Mouse (Mus musculus): ENCODE measurements at regions not wholly inside any gene's neighbourhood (a gene's known extent, or its start where the extent isn't known, plus 50 kb on each side); places are given as distances from the start of the nearest gene placed in this dataset.

DNA sequence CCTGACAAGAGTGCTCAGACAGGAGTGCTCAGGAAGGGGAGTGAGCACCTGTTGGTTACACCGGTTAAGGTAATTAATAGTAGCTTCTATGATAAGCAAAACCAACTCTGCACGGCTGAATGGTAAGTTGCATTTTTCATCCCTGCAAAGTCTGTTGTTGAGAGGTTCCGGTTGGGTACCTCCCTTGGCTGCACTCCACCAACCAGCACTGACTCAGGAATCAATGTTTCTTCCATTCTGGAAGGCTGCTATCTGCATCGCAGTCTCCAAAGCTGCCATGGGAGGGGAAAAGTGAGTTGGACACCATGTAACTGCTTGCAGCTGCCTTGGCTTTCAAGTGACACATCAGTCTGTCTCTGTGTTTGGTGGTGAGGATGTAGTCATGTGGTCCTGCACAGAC, 93.0 kb upstream of the Cacna2d3 start:
- H3K4me1 ChIP-seq (ENCODE audit: control insufficient read depth, insufficient read depth, low read length): no peaks in the 10 kb centered on the region
- no peak overlapping the region for H3K4me2 ChIP-seq (replicated peaks; ENCODE audit: low read depth, low read length)
- no peaks in the 10 kb centered on the region for H3K27me3 ChIP-seq (ENCODE audit: control insufficient read depth, insufficient read depth, low read length)
- H3K9ac ChIP-seq (replicated peaks; ENCODE audit: low read depth, low read length): no peak overlapping the region
- H3K27ac ChIP-seq (ENCODE audit: low read length): no peak overlapping the region
- H3K36me3 ChIP-seq (ENCODE audit: control insufficient read depth, insufficient read depth, low read length): no peaks in the 10 kb centered on the region
- H3K4me3 ChIP-seq (ENCODE audit: low read depth, low read length): no peak overlapping the region
- H3K9me3 ChIP-seq (ENCODE audit: control insufficient read depth, low read depth, low read length): no peaks in the 10 kb centered on the region
- ATAC-seq (ENCODE audit: insufficient number of reproducible peaks, insufficient read depth, low FRiP score, low read depth): no peak
- WGBS: 57% methylated on average over 4 of the region's 4 CpGs

GRCm38 (mm10) chr14:29817548-29817947, 95.9 kb upstream of the Cacna2d3 start:
- H3K27me3 ChIP-seq (ENCODE audit: control insufficient read depth, insufficient read depth, low read length): no peaks in the 10 kb centered on the region
- ATAC-seq (ENCODE audit: insufficient number of reproducible peaks, insufficient read depth, low FRiP score, low read depth): no peak
- no peak overlapping the region for H3K4me3 ChIP-seq (ENCODE audit: low read depth, low read length)
- H3K4me2 ChIP-seq (replicated peaks; ENCODE audit: low read depth, low read length): no peak overlapping the region
- H3K4me1 ChIP-seq (ENCODE audit: control insufficient read depth, insufficient read depth, low read length): no peaks in the 10 kb centered on the region
- H3K9ac ChIP-seq (replicated peaks; ENCODE audit: low read depth, low read length): no peak overlapping the region
- 70% methylated on average over 4 of the region's 4 CpGs for WGBS
- no peaks in the 10 kb centered on the region for H3K9me3 ChIP-seq (ENCODE audit: control insufficient read depth, low read depth, low read length)
- no peak overlapping the region for H3K27ac ChIP-seq (ENCODE audit: low read length)
- no peaks in the 10 kb centered on the region for H3K36me3 ChIP-seq (ENCODE audit: control insufficient read depth, insufficient read depth, low read length)

- no peak for ATAC-seq (ENCODE audit: insufficient number of reproducible peaks, insufficient read depth, low FRiP score, low read depth)
- Histone ChIP-seq H3K27ac (ENCODE audit: low read length) (no peak overlapping the region), H3K36me3 (ENCODE audit: control insufficient read depth, insufficient read depth, low read length) (no peaks in the 10 kb centered on the region), H3K4me1 (ENCODE audit: control insufficient read depth, insufficient read depth, low read length) (no peaks in the 10 kb centered on the region), H3K4me3 (ENCODE audit: low read depth, low read length) (no peak overlapping the region), H3K4me2 (replicated peaks; ENCODE audit: low read depth, low read length) (no peak overlapping the region), H3K27me3 (ENCODE audit: control insufficient read depth, insufficient read depth, low read length) (no peaks in the 10 kb centered on the region), H3K9me3 (ENCODE audit: control insufficient read depth, low read depth, low read length) (no peaks in the 10 kb centered on the region), H3K9ac (replicated peaks; ENCODE audit: low read depth, low read length) (no peak overlapping the region)
- WGBS: 91% methylated on average over 7 of the region's 7 CpGs
Observed at GRCm38 (mm10) chr14:29818251-29818650, 96.6 kb upstream of the Cacna2d3 start.

- H3K9ac ChIP-seq (replicated peaks; ENCODE audit: low read depth, low read length): no peak overlapping the region
- H3K9me3 ChIP-seq (ENCODE audit: control insufficient read depth, low read depth, low read length): no peaks in the 10 kb centered on the region
- H3K4me2 ChIP-seq (replicated peaks; ENCODE audit: low read depth, low read length): no peak overlapping the region
- 85% methylated on average over 2 of the region's 2 CpGs for WGBS
- H3K36me3 ChIP-seq (ENCODE audit: control insufficient read depth, insufficient read depth, low read length): no peaks in the 10 kb centered on the region
- H3K27ac ChIP-seq (ENCODE audit: low read length): no peak overlapping the region
- H3K4me1 ChIP-seq (ENCODE audit: control insufficient read depth, insufficient read depth, low read length): no peaks in the 10 kb centered on the region
- ATAC-seq (ENCODE audit: insufficient number of reproducible peaks, insufficient read depth, low FRiP score, low read depth): no peak
- no peak overlapping the region for H3K4me3 ChIP-seq (ENCODE audit: low read depth, low read length)
- no peaks in the 10 kb centered on the region for H3K27me3 ChIP-seq (ENCODE audit: control insufficient read depth, insufficient read depth, low read length)
Observed at GRCm38 (mm10) chr14:29818751-29819150, 97.1 kb upstream of the Cacna2d3 start.

GRCm38 (mm10) chr14:29837063-29837462, 115.4 kb upstream of the Cacna2d3 start:
- Histone ChIP-seq H3K9ac (replicated peaks; ENCODE audit: low read depth, low read length) (no peak overlapping the region), H3K9me3 (ENCODE audit: control insufficient read depth, low read depth, low read length) (no peaks in the 10 kb centered on the region), H3K4me3 (ENCODE audit: low read depth, low read length) (no peak overlapping the region), H3K36me3 (ENCODE audit: control insufficient read depth, insufficient read depth, low read length) (no peaks in the 10 kb centered on the region), H3K4me2 (replicated peaks; ENCODE audit: low read depth, low read length) (no peak overlapping the region), H3K4me1 (ENCODE audit: control insufficient read depth, insufficient read depth, low read length) (no peaks in the 10 kb centered on the region), H3K27me3 (ENCODE audit: control insufficient read depth, insufficient read depth, low read length) (no peaks in the 10 kb centered on the region), H3K27ac (ENCODE audit: low read length) (no peak overlapping the region)
- no peak for ATAC-seq (ENCODE audit: insufficient number of reproducible peaks, insufficient read depth, low FRiP score, low read depth)
- WGBS: 75% methylated on average over 1 of the region's 1 CpGs

DNA sequence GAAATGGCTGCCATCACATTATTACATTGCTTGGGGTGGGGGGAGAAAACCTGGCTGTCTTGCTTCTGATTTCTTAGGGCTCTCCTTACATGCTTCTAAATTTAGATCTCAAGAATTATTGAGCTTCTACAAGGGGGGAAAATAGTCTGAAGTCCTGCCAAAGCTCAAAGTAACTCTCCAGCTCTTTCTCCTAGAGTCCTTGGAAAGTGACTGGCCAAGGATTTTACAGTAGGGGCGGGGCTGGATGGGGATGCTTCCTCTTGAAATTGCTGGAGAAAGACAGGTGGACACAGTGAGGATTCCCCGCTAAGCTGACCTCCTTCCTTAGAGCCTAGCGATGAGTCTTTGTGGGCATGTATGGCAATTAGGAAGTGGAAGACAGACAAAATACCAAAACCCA, 117.9 kb upstream of the Cacna2d3 start:
- 81% methylated on average over 3 of the region's 3 CpGs for WGBS
- H3K9ac ChIP-seq (replicated peaks; ENCODE audit: low read depth, low read length): no peak overlapping the region
- ATAC-seq (ENCODE audit: insufficient number of reproducible peaks, insufficient read depth, low FRiP score, low read depth): no peak
- H3K4me2 ChIP-seq (replicated peaks; ENCODE audit: low read depth, low read length): no peak overlapping the region
- H3K4me1 ChIP-seq (ENCODE audit: control insufficient read depth, insufficient read depth, low read length): no peaks in the 10 kb centered on the region
- no peaks in the 10 kb centered on the region for H3K36me3 ChIP-seq (ENCODE audit: control insufficient read depth, insufficient read depth, low read length)
- H3K9me3 ChIP-seq (ENCODE audit: control insufficient read depth, low read depth, low read length): no peaks in the 10 kb centered on the region
- no peak overlapping the region for H3K4me3 ChIP-seq (ENCODE audit: low read depth, low read length)
- no peak overlapping the region for H3K27ac ChIP-seq (ENCODE audit: low read length)
- 0 out of 2 replicates have a peak, but pooled peaks cover 3% of the 10 kb centered on the region for H3K27me3 ChIP-seq (ENCODE audit: control insufficient read depth, insufficient read depth, low read length)

- H3K9me3 ChIP-seq (ENCODE audit: control insufficient read depth, low read depth, low read length): no peaks in the 10 kb centered on the region
- no peak for ATAC-seq (ENCODE audit: insufficient number of reproducible peaks, insufficient read depth, low FRiP score, low read depth)
- H3K9ac ChIP-seq (replicated peaks; ENCODE audit: low read depth, low read length): no peak overlapping the region
- 0 out of 2 replicates have a peak, but pooled peaks cover 3% of the 10 kb centered on the region for H3K27me3 ChIP-seq (ENCODE audit: control insufficient read depth, insufficient read depth, low read length)
- no peaks in the 10 kb centered on the region for H3K4me1 ChIP-seq (ENCODE audit: control insufficient read depth, insufficient read depth, low read length)
- 81% methylated on average over 7 of the region's 7 CpGs for WGBS
- H3K27ac ChIP-seq (ENCODE audit: low read length): no peak overlapping the region
- H3K4me3 ChIP-seq (ENCODE audit: low read depth, low read length): no peak overlapping the region
- H3K4me2 ChIP-seq (replicated peaks; ENCODE audit: low read depth, low read length): no peak overlapping the region
- H3K36me3 ChIP-seq (ENCODE audit: control insufficient read depth, insufficient read depth, low read length): no peaks in the 10 kb centered on the region
Observed at GRCm38 (mm10) chr14:29841361-29842117, 119.9 kb upstream of the Cacna2d3 start.

GRCm38 (mm10) chr14:29847661-29848060, 120.4 kb upstream of the Selenok start:
- no peak overlapping the region for H3K4me2 ChIP-seq (replicated peaks; ENCODE audit: low read depth, low read length)
- H3K9ac ChIP-seq (replicated peaks; ENCODE audit: low read depth, low read length): no peak overlapping the region
- H3K9me3 ChIP-seq (ENCODE audit: control insufficient read depth, low read depth, low read length): no peaks in the 10 kb centered on the region
- no peak for ATAC-seq (ENCODE audit: insufficient number of reproducible peaks, insufficient read depth, low FRiP score, low read depth)
- H3K36me3 ChIP-seq (ENCODE audit: control insufficient read depth, insufficient read depth, low read length): no peaks in the 10 kb centered on the region
- no peak overlapping the region for H3K4me3 ChIP-seq (ENCODE audit: low read depth, low read length)
- H3K27me3 ChIP-seq (ENCODE audit: control insufficient read depth, insufficient read depth, low read length): peaks cover 3% of the 10 kb centered on the region; the same call in 1 of the 2 replicates
- 84% methylated on average over 7 of the region's 7 CpGs for WGBS
- H3K4me1 ChIP-seq (ENCODE audit: control insufficient read depth, insufficient read depth, low read length): no peaks in the 10 kb centered on the region
- no peak overlapping the region for H3K27ac ChIP-seq (ENCODE audit: low read length)

- WGBS: 86% methylated on average over 5 of the region's 5 CpGs
- Histone ChIP-seq H3K4me1 (ENCODE audit: control insufficient read depth, insufficient read depth, low read length) (no peaks in the 10 kb centered on the region), H3K4me3 (ENCODE audit: low read depth, low read length) (no peak overlapping the region)
Observed at GRCm38 (mm10) chr14:29851286-29851685, 116.8 kb upstream of the Selenok start.

More at GRCm38 (mm10) chr14:29851286-29851685, 116.8 kb upstream of the Selenok start:
- Histone ChIP-seq H3K36me3 (ENCODE audit: control insufficient read depth, insufficient read depth, low read length) (no peaks in the 10 kb centered on the region), H3K9ac (replicated peaks; ENCODE audit: low read depth, low read length) (no peak overlapping the region), H3K27ac (ENCODE audit: low read length) (no peak overlapping the region), H3K27me3 (ENCODE audit: control insufficient read depth, insufficient read depth, low read length) (no peaks in the 10 kb centered on the region; the same call in 1 of the 2 replicates), H3K9me3 (ENCODE audit: control insufficient read depth, low read depth, low read length) (no peaks in the 10 kb centered on the region), H3K4me2 (replicated peaks; ENCODE audit: low read depth, low read length) (no peak overlapping the region)
- ATAC-seq (ENCODE audit: insufficient number of reproducible peaks, insufficient read depth, low FRiP score, low read depth): no peak

All from stomach, embryonic 14.5 days (tissue).